Mouse (Mus musculus): ENCODE results near the gene Golga5. TPM values are rescaled to one million over a fixed set of nuclear protein-coding genes. Genes with fewer than 3 reads are reported as not detected.
A peak's percentile ranks its signal among the peaks of the same experiment; 100 is the strongest.

Gene Golga5
- total and polyA plus RNA-seq, 3 experiments, result 25.9 to 29.3 TPM; not detected in 1

DNA sequence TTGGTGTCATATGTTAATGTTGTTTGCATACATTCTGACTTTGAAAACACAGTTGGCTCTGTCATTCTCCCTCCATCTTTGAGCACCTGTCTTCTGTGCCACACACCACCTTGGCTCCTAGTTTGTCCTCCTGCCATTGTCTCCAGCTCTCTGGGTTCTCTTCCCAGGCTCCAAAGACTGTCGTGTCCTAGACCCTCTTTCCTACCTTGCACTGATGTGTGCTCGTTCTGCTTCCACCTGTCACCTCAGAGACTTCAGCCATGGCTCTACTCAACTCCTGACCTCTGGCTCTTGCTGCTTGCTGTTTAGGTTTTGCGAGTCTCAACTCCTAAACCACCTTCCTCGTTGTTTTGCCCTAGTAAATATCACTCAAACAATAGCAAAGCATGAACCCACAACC, 11.5 kb downstream of the Golga5 start:
- Histone ChIP-seq H3K4me1 (ENCODE audit: control insufficient read depth in 1 of 2, insufficient read depth in 2 of 2, low read length in 2 of 2) (no peaks in the 10 kb centered on the region), H3K36me3 (ENCODE audit: control insufficient read depth in 1 of 2, insufficient read depth in 2 of 2, low read length in 2 of 2) (peaks cover 0 to 7% of the 10 kb centered on the region in 2 experiments; a peak in 2 of 4 replicates), H3K4me3 (ENCODE audit: control insufficient read depth in 1 of 2, insufficient read depth in 1 of 2, low read depth in 2 of 2, low read length in 2 of 2) (no peak overlapping the region), H3K27ac (ENCODE audit: control insufficient read depth, low read depth, low read length) (no peak overlapping the region), H3K79me2 (ENCODE audit: control insufficient read depth, insufficient read depth, low read length, poor library complexity) (no peaks in the 10 kb centered on the region), H3K9ac (ENCODE audit: control insufficient read depth, low read depth, low read length, poor library complexity, severe bottlenecking) (no peak overlapping the region), H3K27me3 (ENCODE audit: control insufficient read depth in 1 of 2, insufficient read depth in 2 of 2, low read length in 2 of 2) (no peaks in the 10 kb centered on the region), H3K9me3 (replicated peaks; ENCODE audit: insufficient read depth, low read length) (no peaks in the 10 kb centered on the region)
- DNase-seq (ENCODE audit: low read depth, low spot score), result no peak
- TF ChIP-seq MAFK (IDR thresholded peaks at IDR 0.05; ENCODE audit: borderline replicate concordance, low read depth, low read length), result no peak
- TF ChIP-seq NRF1 (IDR thresholded peaks at IDR 0.05; ENCODE audit: insufficient read depth, low read depth, low read length, poor library complexity, severe bottlenecking), result no peak
- TF ChIP-seq GATA1 (IDR thresholded peaks at IDR 0.05; ENCODE audit: low read depth, low read length), result no peak
- TF ChIP-seq JUND (IDR thresholded peaks at IDR 0.05; ENCODE audit: low read depth, low read length), result no peak
- TF ChIP-seq TAL1 (IDR thresholded peaks at IDR 0.05; ENCODE audit: low read length), result no peak
- TF ChIP-seq CHD2 (IDR thresholded peaks at IDR 0.05; ENCODE audit: low read length), result no peak
- no peak for TF ChIP-seq RCOR1 (IDR thresholded peaks at IDR 0.05; ENCODE audit: low read depth, low read length)

GRCm38 (mm10) chr12:102484946-102485345, 16.0 kb downstream of the Golga5 start:
- Histone ChIP-seq H3K27me3 (ENCODE audit: control insufficient read depth in 1 of 2, insufficient read depth in 2 of 2, low read length in 2 of 2) (no peaks in the 10 kb centered on the region), H3K36me3 (ENCODE audit: control insufficient read depth in 1 of 2, insufficient read depth in 2 of 2, low read length in 2 of 2) (peaks cover 0 to 6% of the 10 kb centered on the region in 2 experiments; a peak in 2 of 4 replicates), H3K27ac (ENCODE audit: control insufficient read depth, low read depth, low read length) (no peak overlapping the region), H3K4me3 (ENCODE audit: control insufficient read depth in 1 of 2, insufficient read depth in 1 of 2, low read depth in 2 of 2, low read length in 2 of 2) (no peak overlapping the region), H3K9ac (ENCODE audit: control insufficient read depth, low read depth, low read length, poor library complexity, severe bottlenecking) (no peak overlapping the region), H3K79me2 (ENCODE audit: control insufficient read depth, insufficient read depth, low read length, poor library complexity) (no peaks in the 10 kb centered on the region), H3K4me1 (ENCODE audit: control insufficient read depth in 1 of 2, insufficient read depth in 2 of 2, low read length in 2 of 2) (no peaks in the 10 kb centered on the region; a peak in 1 of 4 replicates), H3K9me3 (replicated peaks; ENCODE audit: insufficient read depth, low read length) (no peaks in the 10 kb centered on the region)
- no peak for TF ChIP-seq POLR2AphosphoS5 (IDR thresholded peaks at IDR 0.05; ENCODE audit: borderline replicate concordance, low read depth, low read length)
- peak; percentile 38; the same call in 1 of the 2 replicates for TF ChIP-seq SMC3 (IDR thresholded peaks at IDR 0.05; ENCODE audit: low read depth, low read length)
- no peak for TF ChIP-seq ZMIZ1 (IDR thresholded peaks at IDR 0.05; ENCODE audit: low read depth, low read length)
- TF ChIP-seq MAX (IDR thresholded peaks at IDR 0.05; ENCODE audit: low read length), result no peak
- TF ChIP-seq GATA1 (IDR thresholded peaks at IDR 0.05; ENCODE audit: low read depth, low read length), result no peak
- no peak for TF ChIP-seq MAZ (IDR thresholded peaks at IDR 0.05; ENCODE audit: low read depth, low read length)
- TF ChIP-seq CTCF (IDR thresholded peaks at IDR 0.05 in 2 of 3, conservative IDR thresholded peaks at IDR 0.05 in 1 of 3; ENCODE audit: control insufficient read depth in 1 of 3, insufficient read depth in 1 of 3, low read depth in 2 of 3, low read length in 3 of 3, poor library complexity in 1 of 3, severe bottlenecking in 1 of 3), result peak in 1 of 3 experiments; percentile 27; a peak in 1 of 6 replicates
- TF ChIP-seq NELFE (IDR thresholded peaks at IDR 0.05; ENCODE audit: low read depth, low read length), result no peak
- TF ChIP-seq ZKSCAN1 (IDR thresholded peaks at IDR 0.05; ENCODE audit: low read depth, low read length), result no peak
- TF ChIP-seq ZC3H11A (IDR thresholded peaks at IDR 0.05; ENCODE audit: low read depth, low read length), result 0 out of 2 replicates have a peak, but pooled peaks have one; percentile 5
- no peak for TF ChIP-seq USF1 (IDR thresholded peaks at IDR 0.05; ENCODE audit: low read depth, low read length)
- no peak for TF ChIP-seq TCF12 (IDR thresholded peaks at IDR 0.05; ENCODE audit: low read depth, low read length)
- peak; percentile 9 for TF ChIP-seq RAD21 (IDR thresholded peaks at IDR 0.05; ENCODE audit: low read depth, low read length)
- TF ChIP-seq SIN3A (IDR thresholded peaks at IDR 0.05; ENCODE audit: low read length), result no peak
- TF ChIP-seq CHD2 (IDR thresholded peaks at IDR 0.05; ENCODE audit: low read length), result no peak
- TF ChIP-seq MXI1 (IDR thresholded peaks at IDR 0.05; ENCODE audit: low read depth, low read length), result no peak
- DNase-seq (ENCODE audit: low read depth, low spot score), result peak; percentile 54
